Mouse (Mus musculus) limb, embryonic 10.5 days (tissue): ENCODE data around the gene Kctd13. TPM values are rescaled to one million over a fixed set of nuclear protein-coding genes. Genes with fewer than 3 reads are reported as not detected.
A peak's percentile ranks its signal among the peaks of the same experiment; 100 is the strongest.
"Not testable (repeated sequence)": the region's sequence is repeated elsewhere in the genome, so short reads cannot be mapped to it uniquely, and the experiment has no call there.

Source experiments
- DNase-seq: peaks from one replicate; pipeline ENCODE4 v3.0.0-alpha.2; 2017; ENCODE audit warnings: low spot score
- H3K27ac ChIP-seq: fragments of 300-500 bp; sonication (generic); 2 replicates; pipeline ENCODE4 v1.5.1; 2016; ENCODE audit warnings: mild to moderate bottlenecking
- H3K27me3 ChIP-seq: fragments of 300-500 bp; sonication (generic); 2 replicates; pipeline ENCODE4 v1.6.1; 2016; ENCODE audit warnings: low read depth, mild to moderate bottlenecking; ENCODE audit not compliant: poor library complexity, severe bottlenecking
- H3K36me3 ChIP-seq: fragments of 300-500 bp; sonication (generic); 2 replicates; pipeline ENCODE4 v1.6.1; 2016; ENCODE audit warnings: mild to moderate bottlenecking, moderate library complexity
- H3K4me1 ChIP-seq: fragments of 300-500 bp; sonication (generic); 2 replicates; pipeline ENCODE4 v1.6.1; 2016
- H3K4me3 ChIP-seq: fragments of 300-500 bp; sonication (generic); 2 replicates; pipeline ENCODE4 v1.5.1; 2016; ENCODE audit warnings: mild to moderate bottlenecking, moderate library complexity
- H3K9me3 ChIP-seq: fragments of 300-500 bp; sonication (generic); replicated peaks from 2 replicates; pipeline ENCODE4 v1.6.1; 2016; ENCODE audit warnings: mild to moderate bottlenecking
- WGBS: fragments of 180-500 bp; shearing (Covaris S2); methylation state at CpG from one replicate; pipeline ENCODE4 v1.1.7; 2016; 5-methylcytosine and 5-hydroxymethylcytosine counted together
- polyA plus RNA-seq: library from polyadenylated mRNA; unstranded; fragments of >200 nt; fragmentation: Nextera tagmentation; extraction: Ambion mirVana; gene quantifications from 2 replicates; pipeline ENCODE4 v1.2.1, GENCODE M21; 2016

Kctd13 gene
- polyA plus RNA-seq = 19.5 and 20.3 TPM in 2 replicates

DNA sequence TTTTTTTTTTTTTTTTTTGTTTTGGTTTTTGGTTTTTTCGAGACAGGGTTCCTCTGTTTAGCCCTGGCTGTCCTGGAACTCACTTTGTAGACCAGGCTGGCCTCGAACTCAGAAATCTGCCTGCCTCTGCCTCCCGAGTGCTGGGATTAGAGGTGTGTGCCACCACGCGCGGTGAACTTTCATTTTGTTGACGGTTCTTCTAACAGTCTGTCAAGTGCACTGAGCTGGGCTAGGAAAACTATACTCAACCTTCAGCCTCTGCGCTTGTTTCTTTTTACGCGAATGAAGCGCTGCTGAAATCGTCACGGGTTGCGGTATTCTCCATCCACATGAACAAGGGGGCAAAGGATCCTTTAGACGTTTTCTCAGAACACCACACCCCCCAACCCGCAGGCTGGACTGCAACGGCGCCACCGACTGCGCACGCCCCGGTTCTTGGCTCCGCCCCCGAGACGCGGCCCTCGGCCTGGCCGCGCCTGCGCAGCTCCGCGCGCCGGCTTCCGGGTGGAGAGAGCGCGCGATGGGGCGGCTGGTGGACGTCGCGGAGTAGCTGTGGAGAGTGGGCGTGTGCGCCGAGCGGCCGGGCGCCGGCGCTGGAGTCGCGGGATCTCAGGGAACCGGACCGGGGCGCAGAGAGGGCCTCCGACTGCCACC lies at the start of gene Kctd13:
Gene Kctd13 (plus strand): TSS at position 496 of the 654 bp plus-strand sequence.
- WGBS = 5% methylated on average over 56 of the region's 56 CpGs
- peaks cover 33% of the 10 kb centered on the region for H3K36me3 ChIP-seq
- peak within 1 kb of the TSS; percentile 91 for H3K4me3 ChIP-seq
- H3K27ac ChIP-seq = peak within 1 kb of the TSS; percentile 91
- peak; percentile 93 for DNase-seq
- no peaks in the 10 kb centered on the region for H3K27me3 ChIP-seq
- peaks cover 18% of the 10 kb centered on the region for H3K4me1 ChIP-seq
- H3K9me3 ChIP-seq = no peaks in the 10 kb centered on the region

DNA sequence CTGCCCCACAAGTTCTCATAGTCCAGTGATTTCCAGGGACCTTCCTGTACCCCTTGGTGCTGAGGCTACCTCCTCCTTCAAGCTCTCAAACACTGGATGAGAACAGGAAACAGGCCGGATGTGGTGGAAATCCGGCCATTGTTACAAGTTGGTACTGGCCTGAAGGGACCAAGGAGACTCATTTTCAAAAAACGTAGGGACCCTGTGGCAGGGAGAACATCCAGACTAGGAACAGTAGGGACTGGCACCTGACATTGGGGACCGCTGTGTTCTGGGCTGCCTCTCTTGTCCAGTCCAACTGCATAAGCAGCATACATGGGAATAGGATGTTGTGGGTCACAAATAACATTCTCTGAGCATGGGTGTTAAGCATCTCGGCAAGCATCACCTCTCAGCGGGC lies 47.6 kb upstream of the Kctd13 start:
- Histone ChIP-seq H3K4me1 (peaks cover 31% of the 10 kb centered on the region), H3K27ac (no peak overlapping the region), H3K27me3 (no peaks in the 10 kb centered on the region), H3K4me3 (peak overlapping the region; percentile 85; the same call in 1 of the 2 replicates), H3K36me3 (peaks cover 59% of the 10 kb centered on the region), H3K9me3 (no peaks in the 10 kb centered on the region)
- no peak for DNase-seq
- 84% methylated on average over 6 of the region's 6 CpGs for WGBS

DNA sequence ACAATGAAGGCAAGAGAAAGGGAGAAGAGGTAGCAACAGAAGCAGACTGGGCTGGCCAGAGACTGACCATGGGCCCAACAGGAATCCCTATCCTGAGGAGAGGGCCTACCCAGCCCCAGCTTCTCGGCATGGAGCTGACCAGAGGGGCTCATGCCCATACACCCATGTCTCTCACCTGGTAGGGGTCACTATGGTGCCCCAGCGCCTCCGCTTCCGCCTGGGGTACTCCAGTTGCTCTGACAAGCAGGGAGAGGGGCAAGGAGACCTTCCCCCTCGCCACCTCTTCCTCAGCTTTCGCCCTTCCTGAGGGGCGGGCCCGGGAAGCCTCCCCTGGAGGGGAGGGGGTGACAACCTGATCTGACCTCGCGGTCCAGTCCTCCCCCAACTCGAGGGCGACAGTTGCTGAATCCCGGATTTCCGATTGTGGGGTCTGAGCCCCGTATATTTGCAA lies 44.9 kb upstream of the Kctd13 start:
- Histone ChIP-seq H3K4me1 (peaks cover 31% of the 10 kb centered on the region), H3K27ac (peak overlapping the region; percentile 91), H3K36me3 (peaks cover 32% of the 10 kb centered on the region), H3K4me3 (peak overlapping the region; percentile 85), H3K27me3 (no peaks in the 10 kb centered on the region), H3K9me3 (no peaks in the 10 kb centered on the region)
- WGBS = 0% methylated on average over 15 of the region's 15 CpGs
- peak; percentile 57 for DNase-seq

DNA sequence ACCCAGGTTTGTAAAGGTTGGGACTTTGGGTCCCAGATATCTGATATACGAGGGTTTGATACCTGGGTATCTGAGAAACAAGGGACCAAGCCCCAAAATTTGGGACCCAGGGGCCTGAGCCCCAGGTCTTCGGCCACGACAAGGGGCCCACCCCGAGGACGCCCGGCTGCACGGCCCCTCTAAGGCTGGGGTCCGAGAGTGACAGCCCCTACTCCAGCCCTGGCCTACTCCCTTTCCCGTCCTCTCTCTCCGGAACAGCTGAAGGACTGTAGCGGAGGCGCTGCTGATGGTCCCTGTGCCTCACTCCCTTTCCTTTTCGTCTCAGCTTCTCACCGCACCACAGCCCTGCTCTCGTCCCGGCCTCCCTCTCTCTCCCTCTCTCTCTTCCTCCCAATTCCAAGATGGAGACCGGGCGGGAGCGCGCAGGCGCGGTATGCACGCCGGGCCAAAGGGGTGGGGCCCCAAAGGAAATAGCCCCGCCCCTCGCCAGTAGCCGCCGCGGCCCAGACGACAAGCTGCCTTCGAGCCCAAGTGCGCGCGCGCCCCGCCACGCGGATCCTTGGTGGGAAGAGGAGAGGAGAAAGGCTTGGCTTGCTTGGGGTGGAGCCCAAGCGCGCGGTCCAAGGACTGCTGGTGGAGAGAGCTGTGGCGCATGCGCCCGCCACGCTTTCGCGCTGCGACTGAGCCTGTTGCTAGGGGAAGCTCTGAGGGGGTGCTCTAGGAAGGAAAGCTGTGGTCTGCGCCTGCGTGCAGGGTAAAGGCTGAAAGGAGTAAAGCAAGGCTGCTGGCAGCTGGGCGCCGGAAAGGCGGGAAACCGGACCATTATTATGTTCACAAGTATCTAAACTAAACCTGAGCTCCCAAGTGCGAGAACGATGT lies 44.2 kb upstream of the Kctd13 start, which contains the start of gene Taok2:
Gene Taok2 (minus strand): TSS at position 418 of the 879 bp plus-strand sequence.
- H3K27ac ChIP-seq = peak within 1 kb of the TSS; percentile 91
- H3K9me3 ChIP-seq = no peaks in the 10 kb centered on the region
- H3K36me3 ChIP-seq = peaks cover 24% of the 10 kb centered on the region
- DNase-seq = peak; percentile 99
- peak within 1 kb of the TSS; percentile 85 for H3K4me3 ChIP-seq
- H3K4me1 ChIP-seq = peaks cover 31% of the 10 kb centered on the region
- no peaks in the 10 kb centered on the region for H3K27me3 ChIP-seq
- WGBS = under 1% methylated on average over 56 of the region's 56 CpGs

DNA sequence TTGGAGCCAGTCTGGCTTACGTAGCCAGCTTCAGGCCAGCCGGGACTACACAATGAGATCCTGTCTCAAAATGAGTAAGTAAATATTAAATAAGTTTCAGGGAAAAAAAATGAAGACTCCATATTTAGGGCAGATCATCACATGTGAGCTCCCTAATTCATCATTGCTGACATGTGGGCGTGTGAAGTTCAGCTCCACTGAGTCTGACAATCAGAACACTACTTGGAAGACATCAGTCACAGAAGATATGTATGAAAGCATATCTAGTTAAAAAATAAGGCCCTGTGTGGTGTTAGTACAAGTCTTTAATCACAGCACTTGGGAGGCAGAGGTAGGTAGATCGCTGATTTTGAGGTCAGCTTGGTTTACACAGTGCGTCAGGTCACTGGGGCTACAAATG lies 41.4 kb upstream of the Kctd13 start:
- no peak for DNase-seq
- H3K27me3 ChIP-seq = no peaks in the 10 kb centered on the region
- peaks cover 14% of the 10 kb centered on the region for H3K36me3 ChIP-seq
- 87% methylated on average over 5 of the region's 5 CpGs for WGBS
- H3K27ac ChIP-seq = no peak overlapping the region
- H3K4me3 ChIP-seq = no peak overlapping the region
- H3K9me3 ChIP-seq = no peaks in the 10 kb centered on the region
- peaks cover 16% of the 10 kb centered on the region for H3K4me1 ChIP-seq

DNA sequence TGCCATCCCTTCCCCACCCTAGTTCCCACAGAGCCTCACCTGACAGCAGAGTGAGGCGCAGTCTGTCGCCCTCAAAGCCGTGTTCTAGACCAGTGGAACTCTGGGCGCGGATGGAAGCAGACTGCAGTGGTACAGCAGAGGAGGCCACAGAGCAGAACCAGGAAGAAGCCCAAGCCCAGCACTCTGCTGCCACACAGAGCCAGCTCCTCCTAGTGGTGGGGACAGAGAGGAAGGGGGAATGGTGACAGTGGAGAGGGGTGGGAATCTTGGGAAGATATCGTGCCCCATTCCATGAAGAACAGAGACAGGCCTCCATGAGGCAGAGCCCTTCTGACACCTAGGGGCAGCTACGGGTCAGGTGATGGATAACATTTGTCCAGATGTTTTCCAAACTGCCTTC lies 39.8 kb upstream of the Kctd13 start:
- Histone ChIP-seq H3K9me3 (no peaks in the 10 kb centered on the region), H3K4me3 (no peak overlapping the region), H3K36me3 (peaks cover 14% of the 10 kb centered on the region), H3K27me3 (no peaks in the 10 kb centered on the region), H3K4me1 (peaks cover under 1% of the 10 kb centered on the region), H3K27ac (no peak overlapping the region)
- DNase-seq = no peak
- 44% methylated on average over 7 of the region's 7 CpGs for WGBS

DNA sequence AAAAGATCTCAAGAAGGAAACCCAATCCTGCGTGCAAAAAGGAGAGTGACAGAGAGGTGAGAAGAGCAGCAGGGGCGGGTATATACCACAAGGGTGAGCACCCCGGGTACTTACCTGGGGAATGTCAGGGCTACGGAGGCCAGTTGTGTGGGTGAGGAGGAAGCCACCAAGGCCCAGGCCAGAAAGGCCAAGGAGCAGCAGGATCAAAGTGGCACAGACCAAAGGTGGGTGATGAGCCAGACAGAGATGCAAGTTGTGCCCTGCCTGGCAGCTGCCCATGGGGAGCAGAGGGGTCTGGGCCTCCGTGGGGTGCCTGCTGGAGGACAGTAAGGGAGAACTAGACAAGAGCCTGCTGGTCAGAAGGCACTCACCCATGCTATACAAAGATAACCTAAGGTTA lies 31.8 kb upstream of the Kctd13 start:
- no peak overlapping the region for H3K27ac ChIP-seq
- peaks cover under 1% of the 10 kb centered on the region for H3K36me3 ChIP-seq
- no peak overlapping the region for H3K4me3 ChIP-seq
- WGBS = 86% methylated on average over 5 of the region's 5 CpGs
- H3K9me3 ChIP-seq = no peaks in the 10 kb centered on the region
- H3K4me1 ChIP-seq = peaks cover 16% of the 10 kb centered on the region
- no peaks in the 10 kb centered on the region for H3K27me3 ChIP-seq
- DNase-seq = no peak

DNA sequence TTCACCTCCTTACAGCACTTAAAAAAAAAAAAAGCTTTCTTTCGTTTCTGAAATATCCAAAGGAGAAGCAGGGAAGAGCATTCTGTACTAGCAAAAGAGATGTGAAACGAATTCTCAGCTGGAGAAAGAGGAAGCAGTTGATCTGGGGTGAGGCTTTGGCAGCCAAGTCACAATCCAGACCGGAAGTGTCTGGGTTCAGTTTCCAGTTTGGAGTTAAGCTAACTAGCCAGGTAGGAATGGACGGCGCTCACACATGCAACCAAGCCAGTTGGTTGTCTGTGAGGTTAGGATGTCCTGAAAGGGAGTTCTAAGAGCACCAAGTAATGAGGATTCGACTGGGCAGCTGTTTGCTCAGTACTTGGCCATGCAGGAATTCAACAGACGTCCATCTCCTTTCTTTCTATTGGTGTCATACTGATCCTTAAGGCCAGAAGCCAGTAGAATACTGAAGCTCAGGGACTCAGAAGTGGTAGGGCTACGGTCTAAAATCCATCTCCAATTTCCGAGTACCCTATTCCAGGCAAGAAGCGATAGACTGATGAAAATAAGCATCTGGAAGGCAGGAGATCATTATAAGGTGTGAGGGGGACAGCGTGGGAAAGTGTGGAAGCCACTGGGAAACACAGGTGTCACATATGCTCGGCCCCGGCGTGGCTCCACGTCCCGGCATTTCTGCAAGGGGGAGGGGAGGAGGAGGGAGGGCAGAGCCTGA lies 31.1 kb upstream of the Kctd13 start:
- H3K27ac ChIP-seq = peak overlapping the region; percentile 90
- 27% methylated on average over 16 of the region's 16 CpGs for WGBS

DNA sequence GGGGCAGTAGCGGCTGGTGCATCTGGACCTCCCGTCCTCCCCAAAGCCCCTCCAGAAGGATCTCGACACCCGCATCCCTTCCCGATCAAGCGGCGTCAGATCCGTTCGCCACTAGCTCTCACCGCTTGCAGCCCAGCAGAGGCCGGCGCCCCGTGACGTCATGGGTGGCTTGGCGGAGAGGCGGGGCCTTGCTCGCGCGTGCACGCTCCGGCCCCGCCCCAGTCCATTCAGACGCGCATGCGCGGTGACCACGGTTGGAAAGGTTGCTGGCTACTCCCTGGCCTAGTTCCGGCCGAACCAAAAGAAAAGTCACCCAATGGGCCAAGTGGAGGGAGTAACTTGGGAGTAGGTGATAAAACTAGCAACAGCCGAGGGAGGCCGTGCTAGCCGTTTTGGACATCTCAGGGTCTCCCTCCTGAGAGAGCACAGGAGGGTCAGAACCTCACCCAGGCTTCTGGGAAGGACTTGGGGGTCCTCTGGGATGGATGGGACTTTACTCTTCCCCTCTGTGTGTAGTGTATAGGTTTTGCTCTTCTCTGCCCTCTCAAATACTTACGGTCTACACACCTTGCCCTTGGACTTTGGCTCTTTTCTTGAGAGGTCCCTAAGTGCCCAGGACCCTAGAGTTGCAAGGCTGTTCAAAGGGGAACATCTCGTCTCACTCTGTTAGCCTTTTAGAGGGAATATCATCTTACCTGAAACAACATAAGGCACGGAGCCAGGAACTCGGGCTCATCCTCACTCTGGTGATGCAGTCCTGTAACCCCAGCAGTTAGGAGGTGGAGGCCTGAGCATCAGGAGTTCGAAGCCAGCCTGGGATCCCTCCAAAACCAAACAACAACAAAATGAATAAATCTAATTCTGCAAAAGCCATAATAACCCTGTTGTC lies 30.3 kb upstream of the Kctd13 start:
- DNase-seq = peak; percentile 100
- H3K9me3 ChIP-seq = no peaks in the 10 kb centered on the region
- peak overlapping the region; percentile 90 for H3K27ac ChIP-seq
- peak overlapping the region; percentile 77 for H3K4me3 ChIP-seq
- H3K4me1 ChIP-seq = peaks cover 16% of the 10 kb centered on the region
- no peaks in the 10 kb centered on the region for H3K36me3 ChIP-seq
- H3K27me3 ChIP-seq = no peaks in the 10 kb centered on the region
- 12% methylated on average over 37 of the region's 37 CpGs for WGBS

More for the DNA sequence above, 31.1 kb upstream of the Kctd13 start:
- Histone ChIP-seq H3K27me3 (no peaks in the 10 kb centered on the region), H3K9me3 (no peaks in the 10 kb centered on the region), H3K4me3 (peak overlapping the region; percentile 77), H3K36me3 (no peaks in the 10 kb centered on the region), H3K4me1 (peaks cover 16% of the 10 kb centered on the region)
- DNase-seq = no peak

DNA sequence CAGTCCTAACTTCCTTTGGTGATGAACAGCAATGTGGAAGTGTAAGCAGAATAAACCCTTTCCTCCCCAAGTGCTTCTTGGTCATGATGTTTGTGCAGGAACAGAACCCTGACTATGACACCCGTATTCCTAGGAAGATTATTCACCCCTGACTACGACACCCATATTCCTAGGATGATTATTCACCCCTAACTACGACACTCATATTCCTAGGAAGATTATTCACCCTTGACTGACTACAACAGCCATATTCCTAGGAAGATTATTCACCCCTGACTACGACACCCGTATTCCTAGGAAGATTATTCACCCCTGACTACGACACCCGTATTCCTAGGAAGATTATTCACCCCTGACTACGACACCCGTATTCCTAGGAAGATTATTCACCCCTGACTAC lies 28.9 kb upstream of the Kctd13 start:
- H3K4me3 ChIP-seq, H3K36me3 ChIP-seq, H3K9me3 ChIP-seq, H3K27me3 ChIP-seq, H3K27ac ChIP-seq, DNase-seq: not testable (repeated sequence)
- 91% methylated on average over 8 of the region's 9 CpGs for WGBS
- H3K4me1 ChIP-seq = peaks cover 16% of the 10 kb centered on the region

DNA sequence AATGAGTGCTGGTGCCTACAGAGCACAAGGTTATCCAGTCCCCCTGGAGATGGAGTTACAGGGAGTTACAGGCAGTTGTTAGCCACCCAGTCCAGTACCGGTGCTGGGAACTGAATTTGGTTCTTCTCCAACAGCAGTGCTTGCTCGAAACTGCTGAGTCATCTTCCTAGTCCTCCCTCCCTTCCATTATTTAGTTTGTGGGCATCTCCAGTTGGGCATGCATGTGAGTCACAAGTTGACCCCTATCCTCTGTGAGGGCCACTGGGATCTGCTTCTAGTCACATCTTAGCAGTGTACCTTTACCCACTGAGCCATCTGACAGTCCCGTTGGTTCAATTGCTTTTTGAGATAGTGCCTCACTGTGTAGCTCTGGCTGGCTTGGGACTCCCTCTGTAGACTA lies 23.1 kb upstream of the Kctd13 start:
- no peak overlapping the region for H3K4me3 ChIP-seq
- H3K9me3 ChIP-seq = no peaks in the 10 kb centered on the region
- 77% methylated on average over 3 of the region's 3 CpGs for WGBS

DNA sequence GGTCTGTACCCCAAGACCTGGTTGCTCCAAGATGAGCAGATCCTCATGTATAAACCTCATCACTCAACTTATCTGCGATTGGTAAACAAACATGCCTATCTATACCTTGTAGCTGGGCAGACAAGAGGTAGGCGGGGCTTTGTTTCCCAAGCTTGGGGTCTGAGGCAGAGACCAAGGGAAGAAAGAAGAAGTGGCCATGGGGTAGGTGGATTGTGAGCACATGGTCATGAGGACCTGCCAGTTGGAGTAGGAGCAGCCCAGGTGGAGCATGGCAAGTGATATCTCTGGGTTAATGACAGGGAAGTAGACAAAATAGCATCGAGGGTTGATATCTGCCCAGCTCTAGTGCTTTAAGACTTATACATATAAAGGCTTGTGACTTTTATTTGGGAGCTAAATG lies 13.8 kb upstream of the Kctd13 start:
- no peak overlapping the region for H3K4me3 ChIP-seq

More for the DNA sequence above, 23.1 kb upstream of the Kctd13 start:
- no peaks in the 10 kb centered on the region for H3K27me3 ChIP-seq
- H3K4me1 ChIP-seq = no peaks in the 10 kb centered on the region
- no peaks in the 10 kb centered on the region for H3K36me3 ChIP-seq
- H3K27ac ChIP-seq = no peak overlapping the region
- DNase-seq = no peak

More for the DNA sequence above, 13.8 kb upstream of the Kctd13 start:
- Histone ChIP-seq H3K36me3 (no peaks in the 10 kb centered on the region), H3K27ac (no peak overlapping the region), H3K9me3 (no peaks in the 10 kb centered on the region), H3K27me3 (no peaks in the 10 kb centered on the region), H3K4me1 (no peaks in the 10 kb centered on the region)
- 94% methylated on average over 3 of the region's 3 CpGs for WGBS
- no peak for DNase-seq
